Mouse (Mus musculus) C2C12 (cell line): ENCODE measurements around the gene Col11a2.

Experiments
- CTCF ChIP-seq: IDR thresholded peaks from one replicate; pipeline ENCODE4 v1.5.1; 2011; ENCODE audit not compliant: control insufficient read depth, insufficient read depth, insufficient read length
- FOSL1 ChIP-seq: IDR thresholded peaks from one replicate; pipeline ENCODE4 v1.8.0; 2011; ENCODE audit warnings: mild to moderate bottlenecking, low read length; ENCODE audit not compliant: poor library complexity, insufficient read depth, severe bottlenecking
- MAX ChIP-seq: IDR thresholded peaks from one replicate; pipeline ENCODE4 v1.6.1; 2011; ENCODE audit warnings: mild to moderate bottlenecking, control low read depth
- USF1 ChIP-seq: IDR thresholded peaks from one replicate; pipeline ENCODE4 v1.6.1; 2011; ENCODE audit warnings: low read depth, mild to moderate bottlenecking, control low read depth, moderate library complexity

DNA sequence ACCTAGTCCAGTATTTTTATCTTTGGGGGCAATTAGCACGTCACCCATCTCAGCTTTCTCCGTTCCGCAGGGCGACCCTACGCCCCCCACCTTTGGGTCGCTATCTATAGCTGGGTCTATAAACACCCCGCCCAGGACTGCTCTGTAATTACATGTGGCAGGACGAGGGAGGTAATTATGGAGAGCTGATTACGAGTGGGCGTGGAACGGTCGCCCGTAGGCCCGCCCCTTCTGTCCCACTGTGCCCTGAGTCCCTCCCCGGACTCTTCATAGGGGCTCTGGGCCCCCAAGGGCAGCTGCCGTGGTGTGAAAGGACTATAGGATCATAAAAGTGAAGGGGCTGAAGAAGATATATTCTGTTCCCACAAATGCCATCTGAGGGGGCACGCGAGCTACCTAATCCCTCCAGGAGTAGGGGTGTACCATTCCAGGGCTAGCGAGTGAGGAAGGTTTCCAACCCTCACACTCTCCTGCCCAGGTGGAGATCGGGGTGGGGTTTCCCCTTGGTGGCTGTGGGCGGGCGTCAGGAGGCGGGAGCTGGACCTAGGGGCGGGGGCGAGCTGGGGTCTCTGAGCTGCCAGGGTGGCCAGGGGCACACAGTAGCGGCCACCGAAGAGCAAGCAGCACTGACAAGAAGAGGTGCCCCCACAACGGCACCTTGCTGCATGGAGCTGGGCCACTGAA, at the start of gene Col11a2:
- TF ChIP-seq FOSL1 (no peak), CTCF (no peak), MAX (no peak), USF1 (no peak)
